Mouse (Mus musculus) adrenal gland, adult 18-20 months (tissue): ENCODE data around the gene Chrnd. TPM values are rescaled to one million over a fixed set of nuclear protein-coding genes. Genes with fewer than 3 reads are reported as not detected.

Experiments used
- DNase-seq, 2 experiments: peaks; one replicate each; pipeline ENCODE4 v3.0.0; 2021 to 2022; ENCODE audit warnings: low spot score in 2 of 2
- total RNA-seq, 2 experiments: library from RNA; stranded (reverse); gene quantifications; 1 replicate in 1 of 2; 2 replicates in 1 of 2; pipeline ENCODE4 v1.2.3; 2021

Gene Chrnd
- total RNA-seq, 2 experiments from 2014 or later = not detected

GRCm38 (mm10) chr1:87227160-87227550 lies 36.7 kb downstream of the Chrnd start:
- no peak for DNase-seq

- DNase-seq = no peak
Observed at GRCm38 (mm10) chr1:87230606-87231005, 40.2 kb downstream of the Chrnd start.

- no peak for DNase-seq
Observed at GRCm38 (mm10) chr1:87232197-87232596, 41.8 kb downstream of the Chrnd start.

- no peak for DNase-seq
Observed at GRCm38 (mm10) chr1:87239056-87239455, 48.6 kb downstream of the Chrnd start.

- no peak for DNase-seq
Observed at GRCm38 (mm10) chr1:87243021-87243420, 52.6 kb downstream of the Chrnd start.

GRCm38 (mm10) chr1:87245430-87245829 lies 55.0 kb downstream of the Chrnd start:
- DNase-seq = no peak

GRCm38 (mm10) chr1:87245929-87246815 lies 55.8 kb downstream of the Chrnd start:
- peak; percentile 85 to 91 for DNase-seq

Other genes starting within 250 kb of the Chrnd start
- not detected for gene Alppl2, start 100.7 kb upstream of the Chrnd start, total RNA-seq
- gene Alpi, start 89.0 kb upstream of the Chrnd start, total RNA-seq = not detected
- not detected for gene Akp3, start 65.6 kb upstream of the Chrnd start, total RNA-seq
- gene Ecel1, start 34.1 kb upstream of the Chrnd start, total RNA-seq = 1 to 10 TPM; 1.1 to 2.9 TPM
- gene Prss56, start 7.3 kb upstream of the Chrnd start, total RNA-seq = not detected
- gene Chrng, start 14.1 kb downstream of the Chrnd start, total RNA-seq = not detected
- gene Eif4e2, start 23.3 kb downstream of the Chrnd start, total RNA-seq = 10 to 100 TPM; 76.6 to 85.7 TPM
- gene Efhd1, start 73.8 kb downstream of the Chrnd start, total RNA-seq = 100 to 1,000 TPM; 329 to 423 TPM
- gene Gigyf2, start 136.4 kb downstream of the Chrnd start, total RNA-seq = 100 to 1,000 TPM in 1 of 2 experiments, 10 to 100 TPM in 1; 79.7 to 101 TPM
- gene Kcnj13, start 204.1 kb downstream of the Chrnd start, total RNA-seq = not detected